Mouse (Mus musculus): Measurements from ENCODE around the gene Med16. TPM values are rescaled to one million over a fixed set of nuclear protein-coding genes. Genes with fewer than 3 reads are reported as not detected.

The Med16 gene
- polyA plus RNA-seq, 1 experiment from 2014 or later: 36.5 TPM

- no peaks in the 10 kb centered on the region for H3K27me3 ChIP-seq (ENCODE audit: control insufficient read depth, insufficient read depth, low read length)
- no peak overlapping the region for H3K27ac ChIP-seq (replicated peaks; ENCODE audit: low read depth, low read length)
- peaks cover 18% of the 10 kb centered on the region for H3K4me1 ChIP-seq (ENCODE audit: control insufficient read depth, insufficient read depth, low read length)
- peaks cover 28% of the 10 kb centered on the region for H3K36me3 ChIP-seq (replicated peaks; ENCODE audit: control insufficient read depth, insufficient read depth, low read depth, low read length)
- DNase-seq (ENCODE audit: low spot score): no peak
- peak overlapping the region; percentile 99 for H3K4me2 ChIP-seq (ENCODE audit: low read depth, low read length)
- peak overlapping the region; percentile 100; the same call in 1 of the 2 replicates for H3K4me3 ChIP-seq (ENCODE audit: low read depth, low read length)
- ATAC-seq (replicated peaks; ENCODE audit: insufficient number of reproducible peaks, low FRiP score, low TSS enrichment, low read depth): no peak
- 80% methylated on average over 2 of the region's 2 CpGs for WGBS
- no peak overlapping the region; the same call in 1 of the 2 replicates for H3K9ac ChIP-seq (replicated peaks; ENCODE audit: low read length)
- no peaks in the 10 kb centered on the region for H3K9me3 ChIP-seq (replicated peaks; ENCODE audit: control insufficient read depth, low read length)
Observed at GRCm38 (mm10) chr10:79857894-79858293, 50.8 kb downstream of the Med16 start.

GRCm38 (mm10) chr10:79857452-79857811 lies 51.3 kb downstream of the Med16 start:
- ATAC-seq (replicated peaks; ENCODE audit: insufficient number of reproducible peaks, low FRiP score, low TSS enrichment, low read depth) (no peak), DNase-seq (ENCODE audit: low spot score) (no peak)
- H3K27me3 ChIP-seq (ENCODE audit: control insufficient read depth, insufficient read depth, low read length): no peaks in the 10 kb centered on the region
- H3K9me3 ChIP-seq (replicated peaks; ENCODE audit: control insufficient read depth, low read length): no peaks in the 10 kb centered on the region
- H3K27ac ChIP-seq (replicated peaks; ENCODE audit: low read depth, low read length): no peak overlapping the region
- 41% methylated on average over 4 of the region's 4 CpGs for WGBS
- H3K9ac ChIP-seq (replicated peaks; ENCODE audit: low read length): peak overlapping the region; percentile 99; the same call in 1 of the 2 replicates
- peaks cover 23% of the 10 kb centered on the region for H3K4me1 ChIP-seq (ENCODE audit: control insufficient read depth, insufficient read depth, low read length)
- peaks cover 24% of the 10 kb centered on the region for H3K36me3 ChIP-seq (replicated peaks; ENCODE audit: control insufficient read depth, insufficient read depth, low read depth, low read length)
- peak overlapping the region; percentile 100 for H3K4me3 ChIP-seq (ENCODE audit: low read depth, low read length)
- peak overlapping the region; percentile 99 for H3K4me2 ChIP-seq (ENCODE audit: low read depth, low read length)

- DNase-seq (ENCODE audit: low spot score): no peak
- peak overlapping the region; percentile 99 for H3K4me2 ChIP-seq (ENCODE audit: low read depth, low read length)
- WGBS: 65% methylated on average over 7 of the region's 7 CpGs
- peaks cover 28% of the 10 kb centered on the region for H3K4me1 ChIP-seq (ENCODE audit: control insufficient read depth, insufficient read depth, low read length)
- no peaks in the 10 kb centered on the region for H3K27me3 ChIP-seq (ENCODE audit: control insufficient read depth, insufficient read depth, low read length)
- no peaks in the 10 kb centered on the region for H3K9me3 ChIP-seq (replicated peaks; ENCODE audit: control insufficient read depth, low read length)
- ATAC-seq (replicated peaks; ENCODE audit: insufficient number of reproducible peaks, low FRiP score, low TSS enrichment, low read depth): no peak
- H3K27ac ChIP-seq (replicated peaks; ENCODE audit: low read depth, low read length): no peak overlapping the region
- peaks cover 19% of the 10 kb centered on the region for H3K36me3 ChIP-seq (replicated peaks; ENCODE audit: control insufficient read depth, insufficient read depth, low read depth, low read length)
- peak overlapping the region; percentile 100 for H3K4me3 ChIP-seq (ENCODE audit: low read depth, low read length)
- H3K9ac ChIP-seq (replicated peaks; ENCODE audit: low read length): peak overlapping the region; percentile 99
Observed at GRCm38 (mm10) chr10:79856704-79857451, 51.8 kb downstream of the Med16 start.

- Histone ChIP-seq H3K4me2 (ENCODE audit: low read depth, low read length) (peak overlapping the region; percentile 99), H3K4me1 (ENCODE audit: control insufficient read depth, insufficient read depth, low read length) (peaks cover 31% of the 10 kb centered on the region), H3K4me3 (ENCODE audit: low read depth, low read length) (peak overlapping the region; percentile 100), H3K36me3 (replicated peaks; ENCODE audit: control insufficient read depth, insufficient read depth, low read depth, low read length) (peaks cover 13% of the 10 kb centered on the region), H3K9me3 (replicated peaks; ENCODE audit: control insufficient read depth, low read length) (no peaks in the 10 kb centered on the region), H3K27ac (replicated peaks; ENCODE audit: low read depth, low read length) (no peak overlapping the region), H3K27me3 (ENCODE audit: control insufficient read depth, insufficient read depth, low read length) (no peaks in the 10 kb centered on the region), H3K9ac (replicated peaks; ENCODE audit: low read length) (peak overlapping the region; percentile 99)
- 50% methylated on average over 6 of the region's 6 CpGs for WGBS
- DNase-seq (ENCODE audit: low spot score): no peak
- no peak for ATAC-seq (replicated peaks; ENCODE audit: insufficient number of reproducible peaks, low FRiP score, low TSS enrichment, low read depth)
Observed at GRCm38 (mm10) chr10:79856280-79856679, 52.4 kb downstream of the Med16 start.

- Histone ChIP-seq H3K27ac (replicated peaks; ENCODE audit: low read depth, low read length) (no peak overlapping the region), H3K4me2 (ENCODE audit: low read depth, low read length) (peak overlapping the region; percentile 99), H3K9ac (replicated peaks; ENCODE audit: low read length) (peak overlapping the region; percentile 99), H3K4me3 (ENCODE audit: low read depth, low read length) (peak overlapping the region; percentile 100), H3K36me3 (replicated peaks; ENCODE audit: control insufficient read depth, insufficient read depth, low read depth, low read length) (peaks cover 10% of the 10 kb centered on the region), H3K4me1 (ENCODE audit: control insufficient read depth, insufficient read depth, low read length) (peaks cover 31% of the 10 kb centered on the region), H3K27me3 (ENCODE audit: control insufficient read depth, insufficient read depth, low read length) (no peaks in the 10 kb centered on the region), H3K9me3 (replicated peaks; ENCODE audit: control insufficient read depth, low read length) (no peaks in the 10 kb centered on the region)
- DNase-seq (ENCODE audit: low spot score) (no peak), ATAC-seq (replicated peaks; ENCODE audit: insufficient number of reproducible peaks, low FRiP score, low TSS enrichment, low read depth) (no peak)
- WGBS: 5% methylated on average over 10 of the region's 10 CpGs
Observed at GRCm38 (mm10) chr10:79855558-79856184, 53.1 kb downstream of the Med16 start.

- H3K9me3 ChIP-seq (replicated peaks; ENCODE audit: control insufficient read depth, low read length): no peaks in the 10 kb centered on the region
- DNase-seq (ENCODE audit: low spot score) (peak; percentile 84), ATAC-seq (replicated peaks; ENCODE audit: insufficient number of reproducible peaks, low FRiP score, low TSS enrichment, low read depth) (peak; percentile 17)
- H3K4me1 ChIP-seq (ENCODE audit: control insufficient read depth, insufficient read depth, low read length): peaks cover 31% of the 10 kb centered on the region
- peak overlapping the region; percentile 99 for H3K4me2 ChIP-seq (ENCODE audit: low read depth, low read length)
- peak overlapping the region; percentile 100 for H3K4me3 ChIP-seq (ENCODE audit: low read depth, low read length)
- H3K27me3 ChIP-seq (ENCODE audit: control insufficient read depth, insufficient read depth, low read length): no peaks in the 10 kb centered on the region
- peak overlapping the region; percentile 100 for H3K27ac ChIP-seq (replicated peaks; ENCODE audit: low read depth, low read length)
- under 1% methylated on average over 77 of the region's 83 CpGs for WGBS
- H3K36me3 ChIP-seq (replicated peaks; ENCODE audit: control insufficient read depth, insufficient read depth, low read depth, low read length): peaks cover 3% of the 10 kb centered on the region
- peak overlapping the region; percentile 99 for H3K9ac ChIP-seq (replicated peaks; ENCODE audit: low read length)
Observed at GRCm38 (mm10) chr10:79854801-79855541, 53.8 kb downstream of the Med16 start.

GRCm38 (mm10) chr10:79853860-79854795 lies 54.6 kb downstream of the Med16 start, which contains the start of gene Ptbp1:
Gene Ptbp1, plus strand, starts transcription at chr10:79854427.
- no peaks in the 10 kb centered on the region for H3K27me3 ChIP-seq (ENCODE audit: control insufficient read depth, insufficient read depth, low read length)
- WGBS: under 1% methylated on average over 75 of the region's 75 CpGs
- peak; percentile 92 for ATAC-seq (replicated peaks; ENCODE audit: insufficient number of reproducible peaks, low FRiP score, low TSS enrichment, low read depth)

More at GRCm38 (mm10) chr10:79853860-79854795, 54.6 kb downstream of the Med16 start, which contains the start of gene Ptbp1:
- peak within 1 kb of the TSS; percentile 100 for H3K27ac ChIP-seq (replicated peaks; ENCODE audit: low read depth, low read length)
- peak within 1 kb of the TSS; percentile 100 for H3K4me3 ChIP-seq (ENCODE audit: low read depth, low read length)
- H3K36me3 ChIP-seq (replicated peaks; ENCODE audit: control insufficient read depth, insufficient read depth, low read depth, low read length): no peaks in the 10 kb centered on the region; the same call in 1 of the 2 replicates
- peak within 1 kb of the TSS; percentile 99 for H3K4me2 ChIP-seq (ENCODE audit: low read depth, low read length)
- peaks cover 31% of the 10 kb centered on the region for H3K4me1 ChIP-seq (ENCODE audit: control insufficient read depth, insufficient read depth, low read length)
- H3K9ac ChIP-seq (replicated peaks; ENCODE audit: low read length): peak within 1 kb of the TSS; percentile 99
- no peaks in the 10 kb centered on the region for H3K9me3 ChIP-seq (replicated peaks; ENCODE audit: control insufficient read depth, low read length)
- peak; percentile 100 for DNase-seq (ENCODE audit: low spot score)
